Mouse (Mus musculus): ENCODE results near the gene Dip2b. TPM values are rescaled to one million over a fixed set of nuclear protein-coding genes. Genes with fewer than 3 reads are reported as not detected.
"Not testable (repeated sequence)": the region's sequence is repeated elsewhere in the genome, so short reads cannot be mapped to it uniquely, and the experiment has no call there.

The Dip2b gene
- polyA plus RNA-seq, 1 experiment, result 7.1 TPM

DNA sequence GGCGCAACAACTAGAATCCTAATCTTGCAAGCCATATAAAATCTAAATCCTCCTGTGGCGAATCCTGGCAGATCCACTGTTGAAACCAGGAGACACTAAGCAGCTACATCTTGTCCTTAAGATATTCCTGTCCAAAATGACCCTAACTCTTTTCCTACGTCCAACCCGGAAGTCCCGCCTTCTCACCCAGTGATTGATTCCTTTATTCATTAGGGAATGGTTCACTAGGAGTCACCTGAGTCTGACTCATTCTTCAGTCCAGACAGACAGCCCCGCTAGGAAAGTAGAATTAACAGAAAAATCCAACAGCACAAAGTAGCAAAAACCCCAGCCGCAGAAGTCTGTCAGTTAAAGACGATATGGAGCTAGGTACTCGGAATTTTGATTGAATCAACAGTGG is 208.8 kb downstream of the Dip2b start:
- TF ChIP-seq CTCF (IDR thresholded peaks at IDR 0.05; ENCODE audit: control insufficient read depth, insufficient read depth, low read length), result no peak
- no peak for TF ChIP-seq POLR2A (IDR thresholded peaks at IDR 0.05; ENCODE audit: borderline replicate concordance, control insufficient read depth, low read depth, low read length)
- H3K27ac ChIP-seq (ENCODE audit: control insufficient read depth, insufficient read depth, low read depth, low read length, poor library complexity), result no peak overlapping the region
- H3K4me1 ChIP-seq (ENCODE audit: control insufficient read depth, insufficient read depth, low read length), result no peaks in the 10 kb centered on the region
- no peak overlapping the region for H3K4me3 ChIP-seq (replicated peaks; ENCODE audit: control insufficient read depth, low read depth, low read length)
- 91% methylated on average over 9 of the region's 9 CpGs for WGBS

DNA sequence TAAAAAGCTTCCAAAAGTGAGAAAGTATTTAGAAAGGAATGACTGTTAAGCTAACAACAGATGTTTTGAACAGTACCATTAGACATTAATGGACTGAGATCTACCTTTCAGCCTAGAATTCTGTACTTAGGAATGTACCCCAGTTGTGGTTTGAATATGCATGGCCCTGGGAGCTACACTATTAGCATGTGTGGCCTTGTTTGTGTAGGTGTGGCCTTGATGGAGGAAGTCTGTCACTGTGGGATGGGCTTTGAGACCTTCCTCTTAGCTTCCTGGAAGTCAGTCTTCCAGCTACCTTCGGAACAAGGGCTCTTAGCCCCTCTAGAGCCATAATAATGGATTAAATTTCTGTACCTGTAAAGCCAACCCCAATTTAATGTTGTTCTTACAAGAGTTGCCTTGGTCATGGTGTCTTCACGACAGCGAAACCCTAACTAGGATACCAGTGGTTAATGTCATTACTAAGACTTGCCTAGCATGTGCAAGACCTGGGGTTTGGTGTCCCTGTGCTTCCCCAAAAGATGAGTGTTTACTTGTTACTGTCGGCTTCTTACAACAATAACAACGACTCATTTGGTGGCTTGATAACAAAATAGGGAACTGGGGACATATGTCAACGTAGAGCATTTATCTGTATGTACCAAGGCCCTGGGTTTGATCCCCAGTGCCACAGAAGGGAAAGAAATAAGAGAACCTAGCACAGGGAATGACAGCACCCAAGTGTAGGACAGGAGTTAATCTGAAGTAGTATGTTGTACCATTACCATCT is 210.4 kb downstream of the Dip2b start:
- H3K4me1 ChIP-seq (ENCODE audit: control insufficient read depth, insufficient read depth, low read length), result no peaks in the 10 kb centered on the region
- H3K4me3 ChIP-seq (replicated peaks; ENCODE audit: control insufficient read depth, low read depth, low read length), result no peak overlapping the region
- WGBS, result 69% methylated on average over 6 of the region's 6 CpGs
- no peak overlapping the region; the same call in 1 of the 2 replicates for H3K27ac ChIP-seq (ENCODE audit: control insufficient read depth, insufficient read depth, low read depth, low read length, poor library complexity)
- TF ChIP-seq CTCF (IDR thresholded peaks at IDR 0.05; ENCODE audit: control insufficient read depth, insufficient read depth, low read length) (no peak), POLR2A (IDR thresholded peaks at IDR 0.05; ENCODE audit: borderline replicate concordance, control insufficient read depth, low read depth, low read length) (no peak)

DNA sequence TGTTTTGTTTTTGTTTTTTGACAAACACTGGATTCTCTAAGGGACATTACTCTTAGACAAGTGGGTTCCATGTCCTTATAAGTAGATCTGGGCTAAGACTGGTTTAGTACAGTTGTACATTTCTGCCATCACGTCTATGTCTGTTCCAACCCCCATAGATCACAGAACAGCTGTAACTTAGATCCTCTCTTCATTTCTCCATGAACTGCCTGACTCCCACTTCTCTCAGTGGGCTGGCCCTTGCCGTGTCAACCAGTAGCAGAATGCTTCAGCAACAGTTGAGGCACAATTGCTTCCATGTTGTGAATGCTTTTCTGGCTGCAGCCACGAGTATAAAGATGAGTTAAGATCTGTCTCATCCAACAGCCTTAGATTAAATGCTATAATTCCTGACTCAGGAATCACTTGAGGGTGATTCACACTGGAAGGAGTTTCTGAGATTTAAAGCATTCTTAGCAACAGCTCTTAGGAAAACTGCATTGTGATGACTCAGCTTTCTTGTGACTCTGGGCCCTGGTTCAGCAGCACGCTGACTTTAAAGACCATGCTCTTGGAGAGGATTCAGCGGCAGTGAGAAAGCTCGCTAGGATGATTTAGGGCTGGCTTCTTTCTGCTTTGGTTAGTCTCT is 212.8 kb downstream of the Dip2b start:
- Histone ChIP-seq H3K4me3 (replicated peaks; ENCODE audit: control insufficient read depth, low read depth, low read length) (no peak overlapping the region), H3K27ac (ENCODE audit: control insufficient read depth, insufficient read depth, low read depth, low read length, poor library complexity) (no peak overlapping the region), H3K4me1 (ENCODE audit: control insufficient read depth, insufficient read depth, low read length) (no peaks in the 10 kb centered on the region)
- 91% methylated on average over 6 of the region's 6 CpGs for WGBS
- TF ChIP-seq CTCF (IDR thresholded peaks at IDR 0.05; ENCODE audit: control insufficient read depth, insufficient read depth, low read length) (no peak), POLR2A (IDR thresholded peaks at IDR 0.05; ENCODE audit: borderline replicate concordance, control insufficient read depth, low read depth, low read length) (no peak)

DNA sequence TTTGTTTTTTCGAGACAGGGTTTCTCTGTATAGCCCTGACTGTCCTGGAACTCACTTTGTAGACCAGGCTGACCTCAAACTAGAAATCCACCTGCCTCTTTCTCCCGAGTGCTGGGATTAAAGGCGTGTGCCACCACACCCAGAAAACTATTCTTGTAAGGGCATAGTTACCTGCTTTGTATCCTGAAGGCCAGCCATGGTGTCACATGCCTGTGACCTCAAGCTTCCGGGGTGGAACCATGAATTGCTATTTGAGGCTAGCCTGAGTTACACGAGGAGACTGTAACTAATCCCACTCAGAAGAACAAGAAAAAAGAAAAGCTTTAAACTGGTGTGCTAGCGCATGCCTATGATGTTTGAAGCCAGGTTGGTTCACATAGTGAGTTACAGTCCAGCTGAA is 217.9 kb downstream of the Dip2b start:
- Histone ChIP-seq H3K4me3 (replicated peaks; ENCODE audit: control insufficient read depth, low read depth, low read length) (no peak overlapping the region), H3K4me1 (ENCODE audit: control insufficient read depth, insufficient read depth, low read length) (no peaks in the 10 kb centered on the region), H3K27ac (ENCODE audit: control insufficient read depth, insufficient read depth, low read depth, low read length, poor library complexity) (no peak overlapping the region)
- 87% methylated on average over 6 of the region's 6 CpGs for WGBS
- TF ChIP-seq POLR2A (IDR thresholded peaks at IDR 0.05; ENCODE audit: borderline replicate concordance, control insufficient read depth, low read depth, low read length) (no peak), CTCF (IDR thresholded peaks at IDR 0.05; ENCODE audit: control insufficient read depth, insufficient read depth, low read length) (no peak)

DNA sequence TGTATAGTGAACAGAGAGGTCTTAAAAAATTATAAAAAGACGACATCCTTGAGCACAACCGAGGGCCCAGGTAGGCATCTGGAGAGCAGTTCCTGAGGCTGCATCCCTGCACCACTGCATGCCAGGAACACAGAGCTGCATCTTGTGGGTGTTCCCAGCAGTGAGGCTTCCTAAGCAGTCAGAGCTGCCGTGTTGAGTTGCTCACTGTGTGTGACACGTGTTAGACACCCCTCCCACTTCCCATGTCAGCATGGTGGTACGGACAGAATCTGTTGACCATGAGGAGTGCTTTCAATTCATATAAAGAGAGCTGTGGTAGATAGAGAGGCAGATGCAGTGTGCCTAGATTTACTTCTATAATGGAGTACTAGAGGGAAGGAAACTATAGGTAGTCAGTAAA is 218.8 kb downstream of the Dip2b start:
- TF ChIP-seq POLR2A (IDR thresholded peaks at IDR 0.05; ENCODE audit: borderline replicate concordance, control insufficient read depth, low read depth, low read length), result no peak
- TF ChIP-seq CTCF (IDR thresholded peaks at IDR 0.05; ENCODE audit: control insufficient read depth, insufficient read depth, low read length), result no peak
- H3K4me3 ChIP-seq (replicated peaks; ENCODE audit: control insufficient read depth, low read depth, low read length), result no peak overlapping the region
- WGBS, result 87% methylated on average over 5 of the region's 5 CpGs

DNA sequence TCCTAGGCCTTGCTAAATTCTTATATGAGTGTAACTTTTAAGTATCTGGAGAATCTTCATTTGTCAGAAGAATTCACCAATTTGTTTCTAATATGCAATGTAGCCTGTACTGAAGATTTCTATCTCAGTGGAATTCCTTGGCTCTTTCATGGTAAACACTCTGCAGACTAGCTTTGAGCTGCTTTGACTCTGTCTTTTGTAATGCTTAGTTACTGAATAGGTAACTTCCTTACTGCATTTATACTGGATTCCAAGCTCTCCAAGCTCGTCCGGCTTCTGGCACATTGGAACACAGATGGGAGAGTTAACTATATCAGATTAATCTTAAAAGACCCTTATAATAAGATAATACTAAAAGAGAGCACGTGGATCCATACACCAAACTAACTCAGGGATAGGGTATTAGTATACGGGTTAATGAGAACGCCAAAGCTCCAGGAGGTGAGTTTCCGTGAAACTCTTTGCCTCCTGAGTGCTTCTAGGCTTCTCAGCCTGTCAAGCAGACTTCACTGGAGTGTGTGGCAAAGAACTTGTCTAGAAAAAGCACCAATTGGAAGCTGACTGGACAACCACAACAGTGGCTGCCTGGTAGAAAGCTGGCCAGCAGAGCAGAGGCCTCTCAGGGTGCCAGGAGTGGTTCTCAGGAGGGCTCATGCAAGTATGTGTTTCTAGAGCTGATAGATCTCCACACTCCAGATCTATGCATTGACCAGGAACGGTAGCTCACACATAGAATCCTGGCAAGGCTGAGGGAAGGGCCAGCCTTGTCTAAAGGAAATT is 220.4 kb downstream of the Dip2b start:
- 94% methylated on average over 7 of the region's 7 CpGs for WGBS

More for the DNA sequence above, 218.8 kb downstream of the Dip2b start:
- Histone ChIP-seq H3K4me1 (ENCODE audit: control insufficient read depth, insufficient read depth, low read length) (no peaks in the 10 kb centered on the region), H3K27ac (ENCODE audit: control insufficient read depth, insufficient read depth, low read depth, low read length, poor library complexity) (no peak overlapping the region)

DNA sequence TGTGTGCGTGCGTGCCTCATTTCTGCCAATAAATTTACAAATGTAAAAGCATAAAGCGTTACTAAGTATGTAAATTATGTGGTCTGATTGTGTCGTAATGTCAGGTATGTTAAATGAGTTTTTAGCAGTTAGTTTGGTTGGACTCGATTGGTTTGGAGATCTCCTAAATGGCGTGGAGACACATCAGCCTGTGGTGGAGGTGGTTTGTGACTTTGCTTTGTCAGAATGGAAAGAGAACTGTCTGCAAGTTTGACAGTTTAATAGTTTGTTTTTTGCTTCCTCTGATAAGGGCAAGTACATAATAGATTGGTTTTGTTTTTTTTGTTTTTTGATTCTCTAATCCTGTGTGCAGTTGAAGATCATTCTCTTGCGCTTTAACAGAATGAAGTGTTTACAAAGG is 221.9 kb downstream of the Dip2b start:
- not testable (repeated sequence) for H3K4me1 ChIP-seq (ENCODE audit: control insufficient read depth, insufficient read depth, low read length); H3K4me3 ChIP-seq (replicated peaks; ENCODE audit: control insufficient read depth, low read depth, low read length); H3K27ac ChIP-seq (ENCODE audit: control insufficient read depth, insufficient read depth, low read depth, low read length, poor library complexity)
- WGBS, result 47% methylated on average over 6 of the region's 7 CpGs

More for the DNA sequence above, 220.4 kb downstream of the Dip2b start:
- H3K4me3 ChIP-seq (replicated peaks; ENCODE audit: control insufficient read depth, low read depth, low read length), result no peak overlapping the region
- H3K4me1 ChIP-seq (ENCODE audit: control insufficient read depth, insufficient read depth, low read length), result no peaks in the 10 kb centered on the region
- no peak overlapping the region for H3K27ac ChIP-seq (ENCODE audit: control insufficient read depth, insufficient read depth, low read depth, low read length, poor library complexity)
- TF ChIP-seq POLR2A (IDR thresholded peaks at IDR 0.05; ENCODE audit: borderline replicate concordance, control insufficient read depth, low read depth, low read length) (no peak), CTCF (IDR thresholded peaks at IDR 0.05; ENCODE audit: control insufficient read depth, insufficient read depth, low read length) (no peak)

DNA sequence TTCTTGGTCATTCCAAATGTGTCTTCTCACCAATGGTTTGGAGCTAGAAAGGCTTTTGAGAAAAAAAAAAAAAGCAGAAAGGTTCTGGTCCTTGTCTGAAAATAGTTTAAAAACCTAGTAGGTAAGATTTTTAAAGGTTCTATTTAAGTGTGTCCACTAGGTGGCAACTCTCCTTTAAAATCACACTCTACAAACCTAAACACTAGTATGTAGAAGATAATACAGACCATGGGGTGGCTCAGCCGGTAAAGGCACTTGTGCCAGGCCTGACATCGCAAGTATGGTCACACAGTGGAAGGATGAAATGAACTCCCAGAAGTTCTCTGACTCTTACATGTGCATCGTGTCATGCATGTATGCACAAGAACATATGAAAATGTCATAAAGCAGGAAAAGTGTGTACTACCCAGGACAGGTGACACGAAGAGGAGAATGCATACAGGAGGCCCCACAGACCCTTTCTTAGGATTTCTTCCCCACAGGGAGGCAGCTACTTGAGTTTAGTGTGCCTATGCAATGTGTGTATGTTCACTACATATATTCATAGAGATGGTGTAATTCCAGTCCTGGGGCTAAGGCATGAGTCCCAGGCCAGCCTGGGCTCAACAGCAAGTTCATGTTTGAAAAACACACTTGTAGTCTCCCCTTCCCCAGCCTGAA is 224.9 kb downstream of the Dip2b start:
- Histone ChIP-seq H3K4me3 (replicated peaks; ENCODE audit: control insufficient read depth, low read depth, low read length) (no peak overlapping the region), H3K27ac (ENCODE audit: control insufficient read depth, insufficient read depth, low read depth, low read length, poor library complexity) (no peak overlapping the region), H3K4me1 (ENCODE audit: control insufficient read depth, insufficient read depth, low read length) (no peaks in the 10 kb centered on the region)
- WGBS, result 36% methylated on average over 4 of the region's 4 CpGs
- TF ChIP-seq POLR2A (IDR thresholded peaks at IDR 0.05; ENCODE audit: borderline replicate concordance, control insufficient read depth, low read depth, low read length) (no peak), CTCF (IDR thresholded peaks at IDR 0.05; ENCODE audit: control insufficient read depth, insufficient read depth, low read length) (no peak)
